Mouse (Mus musculus): ENCODE data around the gene Cmklr1. TPM values are rescaled to one million over a fixed set of nuclear protein-coding genes. Genes with fewer than 3 reads are reported as not detected.
A peak's percentile ranks its signal among the peaks of the same experiment; 100 is the strongest.

Cmklr1 gene
- 2.3 and 3.4 TPM in 2 replicates for polyA plus RNA-seq (2016; fragmentation: Nextera tagmentation; extraction: Ambion mirVana)

DNA sequence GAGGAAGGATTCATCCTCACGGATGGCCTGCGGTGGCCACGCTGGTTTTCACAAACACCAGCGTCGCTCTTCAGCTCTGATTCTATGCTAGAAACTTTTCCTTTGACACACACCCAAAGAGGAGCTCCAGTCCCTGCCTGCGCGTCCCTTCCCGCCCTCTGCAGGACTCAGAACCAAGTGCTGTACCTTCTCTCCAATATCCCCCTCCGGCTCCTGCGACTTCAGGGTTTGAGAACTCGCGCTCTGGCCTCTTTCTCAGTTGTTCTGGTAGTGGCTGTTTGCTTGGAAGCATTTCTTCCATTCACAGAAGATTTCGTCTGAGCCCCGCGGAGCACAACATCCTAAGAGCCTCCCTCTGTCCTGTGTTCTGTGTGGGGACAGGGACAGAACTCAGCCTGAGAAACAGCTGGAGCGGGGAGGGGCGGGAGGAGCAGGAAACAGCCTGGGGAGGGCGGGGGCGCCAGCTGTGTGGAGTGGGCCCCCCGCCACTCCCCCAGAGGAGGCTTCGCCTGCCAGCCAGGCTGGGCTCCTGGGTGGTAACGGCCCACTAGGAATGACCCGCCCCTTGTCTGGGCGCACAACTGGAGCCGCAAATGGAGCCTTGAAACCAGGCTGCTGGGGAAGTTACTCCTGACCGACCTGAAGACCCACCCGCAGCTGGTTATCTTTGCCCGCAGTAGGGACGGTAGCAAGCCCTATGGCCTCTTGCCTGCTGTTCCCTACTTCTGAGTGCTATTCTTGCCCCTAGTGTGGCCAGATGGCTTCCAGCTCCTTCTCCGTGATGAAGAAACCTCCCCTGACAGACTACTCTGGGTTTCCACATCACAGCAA lies at the start of gene Cmklr1:
Cmklr1 (minus strand) TSS at position 392 of the 831 bp plus-strand sequence.
- Histone ChIP-seq H3K4me3 (peak within 1 kb of the TSS; percentile 43), H3K27ac (peak within 1 kb of the TSS; percentile 80), H3K27me3 (ENCODE audit: low read depth, poor library complexity, severe bottlenecking) (peaks cover 19% of the 10 kb centered on the region), H3K4me1 (peaks cover 41% of the 10 kb centered on the region), H3K36me3 (no peaks in the 10 kb centered on the region), H3K9me3 (replicated peaks) (no peaks in the 10 kb centered on the region)
- peak; percentile 56 for DNase-seq (ENCODE audit: low spot score)
- WGBS, result 10% methylated on average over 30 of the region's 30 CpGs

GRCm38 (mm10) chr5:113694415-113694814 lies 44.2 kb upstream of the Cmklr1 start:
- peaks cover 43% of the 10 kb centered on the region for H3K4me1 ChIP-seq
- no peaks in the 10 kb centered on the region; the same call in 1 of the 2 replicates for H3K9me3 ChIP-seq (replicated peaks)
- WGBS, result 40% methylated on average over 5 of the region's 5 CpGs
- H3K27me3 ChIP-seq (ENCODE audit: low read depth, poor library complexity, severe bottlenecking), result no peaks in the 10 kb centered on the region
- peak overlapping the region; percentile 81 for H3K27ac ChIP-seq
- no peaks in the 10 kb centered on the region for H3K36me3 ChIP-seq
- H3K4me3 ChIP-seq, result 0 out of 2 replicates have a peak overlapping the region, but pooled peaks have one; percentile 21
- peak; percentile 62 for DNase-seq (ENCODE audit: low spot score)

GRCm38 (mm10) chr5:113694000-113694399 lies 43.8 kb upstream of the Cmklr1 start:
- 54% methylated on average over 4 of the region's 4 CpGs for whole genome bisulfite sequencing
- H3K27ac ChIP-seq, result peak overlapping the region; percentile 61; the same call in 1 of the 2 replicates

GRCm38 (mm10) chr5:113693196-113693755 lies 43.0 kb upstream of the Cmklr1 start:
- Histone ChIP-seq H3K27ac (peak overlapping the region; percentile 61; the same call in 1 of the 2 replicates), H3K27me3 (ENCODE audit: low read depth, poor library complexity, severe bottlenecking) (no peaks in the 10 kb centered on the region), H3K36me3 (no peaks in the 10 kb centered on the region), H3K9me3 (replicated peaks) (no peaks in the 10 kb centered on the region; the same call in 1 of the 2 replicates), H3K4me1 (peaks cover 54% of the 10 kb centered on the region), H3K4me3 (no peak overlapping the region)
- 88% methylated on average over 8 of the region's 8 CpGs for WGBS
- no peak for DNase-seq (ENCODE audit: low spot score)

More at GRCm38 (mm10) chr5:113694000-113694399, 43.8 kb upstream of the Cmklr1 start:
- H3K36me3 ChIP-seq, result no peaks in the 10 kb centered on the region
- no peaks in the 10 kb centered on the region for H3K27me3 ChIP-seq (ENCODE audit: low read depth, poor library complexity, severe bottlenecking)
- H3K9me3 ChIP-seq (replicated peaks), result no peaks in the 10 kb centered on the region; the same call in 1 of the 2 replicates
- H3K4me1 ChIP-seq, result peaks cover 47% of the 10 kb centered on the region
- no peak for DNase-seq (ENCODE audit: low spot score)
- peak overlapping the region; percentile 21; the same call in 1 of the 2 replicates for H3K4me3 ChIP-seq

- no peak overlapping the region for H3K4me3 ChIP-seq
- no peaks in the 10 kb centered on the region for H3K27me3 ChIP-seq (ENCODE audit: low read depth, poor library complexity, severe bottlenecking)
- DNase-seq (ENCODE audit: low spot score), result no peak
- 99% methylated on average over 2 of the region's 2 CpGs for WGBS
- H3K9me3 ChIP-seq (replicated peaks), result no peaks in the 10 kb centered on the region; the same call in none of the 2 replicates
- H3K36me3 ChIP-seq, result no peaks in the 10 kb centered on the region
- H3K4me1 ChIP-seq, result peaks cover 47% of the 10 kb centered on the region
- H3K27ac ChIP-seq, result no peak overlapping the region
Observed at GRCm38 (mm10) chr5:113690866-113691265, 40.6 kb upstream of the Cmklr1 start.

DNA sequence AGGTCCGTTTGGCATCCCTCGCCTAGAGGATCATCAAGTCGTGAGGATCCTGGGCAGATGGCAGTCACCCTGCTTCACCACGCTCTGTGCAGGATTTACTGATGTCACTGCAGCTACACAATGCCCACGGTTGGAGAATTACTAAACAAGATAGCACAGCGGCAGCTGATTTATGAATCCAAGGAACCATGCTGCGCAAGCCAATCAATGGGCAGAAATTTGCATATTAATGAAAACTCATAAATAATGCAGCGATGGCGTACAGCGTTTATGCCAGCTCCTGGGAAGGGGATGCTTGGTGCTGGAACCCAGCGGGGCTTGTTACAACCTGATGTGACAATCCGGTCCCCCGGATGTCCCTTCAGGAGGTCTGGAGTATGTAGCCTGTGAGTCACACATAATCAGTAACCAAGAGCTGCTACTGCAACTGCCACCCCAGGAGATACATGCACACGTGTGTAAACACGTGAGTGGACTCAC lies 39.9 kb upstream of the Cmklr1 start:
- Histone ChIP-seq H3K9me3 (replicated peaks) (no peaks in the 10 kb centered on the region; the same call in none of the 2 replicates), H3K4me3 (no peak overlapping the region), H3K27me3 (ENCODE audit: low read depth, poor library complexity, severe bottlenecking) (no peaks in the 10 kb centered on the region), H3K4me1 (peaks cover 47% of the 10 kb centered on the region), H3K27ac (no peak overlapping the region), H3K36me3 (no peaks in the 10 kb centered on the region)
- WGBS, result 80% methylated on average over 15 of the region's 15 CpGs
- DNase-seq (ENCODE audit: low spot score), result no peak

GRCm38 (mm10) chr5:113687514-113687913 lies 37.3 kb upstream of the Cmklr1 start:
- H3K4me1 ChIP-seq, result peaks cover 47% of the 10 kb centered on the region
- 88% methylated on average over 5 of the region's 5 CpGs for WGBS

GRCm38 (mm10) chr5:113685471-113685870 lies 35.2 kb upstream of the Cmklr1 start:
- WGBS, result 39% methylated on average over 5 of the region's 5 CpGs
- Histone ChIP-seq H3K4me3 (no peak overlapping the region), H3K27ac (no peak overlapping the region)

More at GRCm38 (mm10) chr5:113687514-113687913, 37.3 kb upstream of the Cmklr1 start:
- H3K4me3 ChIP-seq, result no peak overlapping the region
- H3K36me3 ChIP-seq, result no peaks in the 10 kb centered on the region
- no peak for DNase-seq (ENCODE audit: low spot score)
- no peaks in the 10 kb centered on the region; the same call in 1 of the 2 replicates for H3K9me3 ChIP-seq (replicated peaks)
- H3K27me3 ChIP-seq (ENCODE audit: low read depth, poor library complexity, severe bottlenecking), result no peaks in the 10 kb centered on the region
- no peak overlapping the region for H3K27ac ChIP-seq

DNA sequence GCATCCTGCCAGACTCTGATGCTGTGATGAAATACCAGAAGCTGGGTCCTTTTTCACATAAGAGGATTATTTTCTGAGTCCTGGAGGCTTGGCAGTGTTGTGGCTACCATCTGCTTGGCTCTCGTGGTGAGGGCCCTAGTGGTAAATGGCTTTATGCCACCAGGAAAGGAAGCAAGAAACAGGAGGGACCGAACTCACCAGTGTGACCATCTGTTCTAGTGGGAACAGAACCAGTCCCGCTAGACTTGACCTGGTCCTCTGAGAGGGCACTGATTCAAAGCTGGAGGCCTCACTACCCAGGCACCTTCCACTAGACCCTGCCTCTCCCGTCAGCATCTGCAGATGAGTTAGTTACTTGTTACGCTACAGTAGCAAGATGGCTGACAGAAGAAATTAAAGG lies 33.0 kb upstream of the Cmklr1 start:
- Histone ChIP-seq H3K27ac (no peak overlapping the region), H3K4me3 (no peak overlapping the region), H3K27me3 (ENCODE audit: low read depth, poor library complexity, severe bottlenecking) (no peaks in the 10 kb centered on the region), H3K4me1 (peaks cover 43% of the 10 kb centered on the region), H3K36me3 (no peaks in the 10 kb centered on the region), H3K9me3 (replicated peaks) (no peaks in the 10 kb centered on the region; the same call in 1 of the 2 replicates)
- DNase-seq (ENCODE audit: low spot score), result no peak
- 79% methylated on average over 5 of the region's 5 CpGs for WGBS

More at GRCm38 (mm10) chr5:113685471-113685870, 35.2 kb upstream of the Cmklr1 start:
- Histone ChIP-seq H3K36me3 (no peaks in the 10 kb centered on the region), H3K9me3 (replicated peaks) (no peaks in the 10 kb centered on the region; the same call in 1 of the 2 replicates), H3K27me3 (ENCODE audit: low read depth, poor library complexity, severe bottlenecking) (no peaks in the 10 kb centered on the region), H3K4me1 (peaks cover 55% of the 10 kb centered on the region)
- no peak for DNase-seq (ENCODE audit: low spot score)

DNA sequence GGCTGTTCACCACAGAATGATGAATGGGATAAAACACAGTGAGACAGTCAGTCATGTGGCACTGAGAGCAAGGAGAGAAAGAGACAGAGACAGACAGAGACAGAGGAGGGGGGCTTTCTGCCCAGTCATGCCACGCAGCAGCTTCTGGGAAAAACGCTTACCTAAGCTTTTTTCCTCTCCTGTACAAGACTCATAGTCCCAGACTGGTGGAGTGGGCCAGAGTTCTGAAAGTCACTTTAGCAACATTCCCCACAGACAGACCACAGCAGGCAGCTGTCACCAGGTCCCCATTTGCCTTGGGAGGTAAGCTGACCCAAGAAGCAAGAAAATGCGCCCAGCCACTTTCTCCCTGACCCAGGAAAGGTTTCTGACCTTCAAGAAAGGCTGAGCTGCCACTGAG lies 32.2 kb upstream of the Cmklr1 start:
- Histone ChIP-seq H3K27ac (no peak overlapping the region), H3K9me3 (replicated peaks) (no peaks in the 10 kb centered on the region; the same call in 1 of the 2 replicates), H3K36me3 (no peaks in the 10 kb centered on the region), H3K27me3 (ENCODE audit: low read depth, poor library complexity, severe bottlenecking) (no peaks in the 10 kb centered on the region), H3K4me3 (no peak overlapping the region), H3K4me1 (peaks cover 39% of the 10 kb centered on the region)
- DNase-seq (ENCODE audit: low spot score), result no peak
- WGBS, result 87% methylated on average over 3 of the region's 3 CpGs

DNA sequence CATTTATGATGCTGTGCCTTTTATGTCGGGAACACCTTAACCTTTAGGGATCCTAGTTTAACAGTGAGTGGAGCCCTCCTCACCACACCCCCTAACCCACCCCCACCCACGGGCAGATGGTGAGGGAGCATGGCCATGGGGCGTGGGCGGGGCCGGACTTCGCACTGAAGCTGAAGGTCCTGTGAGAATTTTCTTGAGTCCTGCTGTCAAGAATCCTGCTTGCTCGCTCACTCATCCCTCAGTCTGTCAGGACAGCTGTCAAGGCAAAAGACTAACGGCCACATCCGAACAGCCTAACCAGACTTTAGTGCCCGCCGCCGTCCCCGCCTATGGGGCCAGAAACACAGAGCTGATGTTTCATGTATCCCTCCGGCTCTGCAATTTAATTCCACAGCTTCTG lies 31.0 kb upstream of the Cmklr1 start:
- no peak for DNase-seq (ENCODE audit: low spot score)
- Histone ChIP-seq H3K4me3 (no peak overlapping the region), H3K4me1 (peaks cover 39% of the 10 kb centered on the region), H3K36me3 (no peaks in the 10 kb centered on the region), H3K9me3 (replicated peaks) (no peaks in the 10 kb centered on the region), H3K27me3 (ENCODE audit: low read depth, poor library complexity, severe bottlenecking) (no peaks in the 10 kb centered on the region), H3K27ac (no peak overlapping the region)
- WGBS, result 75% methylated on average over 14 of the region's 14 CpGs

- no peak overlapping the region for H3K4me3 ChIP-seq
- no peak for DNase-seq (ENCODE audit: low spot score)
- no peaks in the 10 kb centered on the region for H3K36me3 ChIP-seq
- H3K9me3 ChIP-seq (replicated peaks), result no peaks in the 10 kb centered on the region
- H3K27me3 ChIP-seq (ENCODE audit: low read depth, poor library complexity, severe bottlenecking), result no peaks in the 10 kb centered on the region
- WGBS, result 91% methylated on average over 4 of the region's 4 CpGs
- H3K4me1 ChIP-seq, result peaks cover 30% of the 10 kb centered on the region
- H3K27ac ChIP-seq, result no peak overlapping the region
Observed at GRCm38 (mm10) chr5:113679509-113679908, 29.3 kb upstream of the Cmklr1 start.
